15 mouse cellular contexts compared by ENCODE assay signal in the genomic region with DNA sequence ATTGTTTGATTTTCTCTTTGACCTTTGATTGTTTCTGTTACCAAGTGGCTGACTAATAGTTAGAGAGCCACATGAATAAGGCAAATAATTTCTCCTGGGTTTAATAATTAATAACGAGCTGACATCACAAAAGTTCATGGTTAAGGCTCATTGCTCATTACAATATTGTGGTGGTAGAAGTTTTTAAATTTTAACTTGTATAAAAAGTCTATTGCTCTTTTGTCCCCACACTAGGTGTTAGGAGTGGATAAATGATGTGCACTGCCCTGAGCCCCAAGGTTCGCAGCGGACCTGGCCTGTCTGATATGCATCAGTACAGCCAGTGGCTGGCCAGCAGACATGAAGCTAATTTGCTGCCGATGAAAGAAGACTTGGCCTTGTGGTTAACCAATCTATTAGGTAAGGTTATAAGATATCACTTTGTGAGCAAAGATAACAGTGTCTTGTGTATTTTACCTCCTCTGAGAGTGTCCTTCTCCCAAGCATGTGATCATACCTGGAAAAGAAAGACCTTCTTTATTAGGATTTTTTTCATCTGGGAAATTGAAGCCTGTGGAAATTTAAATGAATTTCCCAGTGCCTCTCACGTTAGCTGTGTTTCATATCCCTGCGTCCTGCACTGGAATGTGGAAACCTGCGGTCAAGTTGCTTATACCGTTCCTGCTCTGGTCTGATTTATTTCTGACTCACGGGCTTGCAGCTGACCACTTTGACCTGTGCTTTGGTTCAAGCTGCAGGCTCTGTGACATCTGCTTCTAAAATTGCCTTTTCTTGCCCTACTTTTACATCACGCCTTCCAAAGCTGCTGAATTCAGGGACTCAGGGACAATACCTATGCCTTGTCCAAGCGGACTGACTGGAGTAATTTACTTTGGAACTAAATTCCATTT. TPM values are rescaled to one million over a fixed set of nuclear protein-coding genes. Genes with fewer than 3 reads are reported as not detected.
DNase-seq lines count a peak whose midpoint lies in the region; ATAC-seq and TF ChIP-seq lines count a peak whose summit lies in the region.
"Had no signal": no experiment of that assay in that cellular context is flagged by ENCODE, and none has a peak within 500 bp of the region (broad histone marks: within the 10 kb centered on the region; RNA-seq: fewer than 3 reads in every experiment).

No protein-coding gene starts in this region.

- peak overlapping the region; percentile 62 for H3K27ac ChIP-seq in embryonic fibroblast, embryonic 13.5 days (ENCODE audit: insufficient read depth, low read length)
- no peak overlapping the region for H3K27ac ChIP-seq in kidney, embryonic 14.5 days (ENCODE audit: low read depth, low read length)
- H3K27ac ChIP-seq in limb, embryonic 13.5 days = peak overlapping the region; percentile 72; the same call in 1 of the 2 replicates
- H3K27ac ChIP-seq: forebrain, embryonic 12.5 days; hindbrain, embryonic 10.5 days; liver, embryonic 15.5 days had no signal

- H3K9me3 ChIP-seq in kidney, embryonic 14.5 days (ENCODE audit: control insufficient read depth, low read length) = no peaks in the 10 kb centered on the region
- no peaks in the 10 kb centered on the region for H3K9me3 ChIP-seq in limb, embryonic 13.5 days
- H3K9me3 ChIP-seq: forebrain, embryonic 12.5 days; hindbrain, embryonic 10.5 days; liver, embryonic 15.5 days; megakaryocyte, embryonic 14.5 days had no signal

- H3K27me3 ChIP-seq in kidney, embryonic 14.5 days (ENCODE audit: control insufficient read depth, insufficient read depth, low read length) = no peaks in the 10 kb centered on the region
- H3K27me3 ChIP-seq in limb, embryonic 13.5 days = no peaks in the 10 kb centered on the region
- H3K27me3 ChIP-seq: forebrain, embryonic 12.5 days; liver, embryonic 15.5 days; megakaryocyte, embryonic 14.5 days had no signal

- no peak overlapping the region for H3K4me2 ChIP-seq in kidney, embryonic 14.5 days (replicated peaks; ENCODE audit: low read depth, low read length)
- peak overlapping the region; percentile 4; the same call in 1 of the 2 replicates for H3K4me2 ChIP-seq in limb, embryonic 13.5 days (replicated peaks)
- H3K4me2 ChIP-seq: forebrain, embryonic 12.5 days; heart, embryonic 11.5 days; liver, embryonic 15.5 days had no signal

- TF ChIP-seq CTCF in embryonic fibroblast, embryonic 13.5 days (IDR thresholded peaks at IDR 0.05; ENCODE audit: borderline replicate concordance, insufficient read depth, low read length) = no peak

- H3K36me3 ChIP-seq in kidney, embryonic 14.5 days (ENCODE audit: control insufficient read depth, insufficient read depth, low read length) = no peaks in the 10 kb centered on the region
- peaks cover 22% of the 10 kb centered on the region for H3K36me3 ChIP-seq in limb, embryonic 13.5 days
- H3K36me3 ChIP-seq: forebrain, embryonic 12.5 days; hindbrain, embryonic 10.5 days; liver, embryonic 15.5 days had no signal

- peaks cover 11% of the 10 kb centered on the region for H3K4me1 ChIP-seq in embryonic fibroblast, embryonic 13.5 days (ENCODE audit: control insufficient read depth, insufficient read depth, low read length)
- H3K4me1 ChIP-seq in kidney, embryonic 14.5 days (ENCODE audit: control insufficient read depth, insufficient read depth, low read length) = peaks cover 5% of the 10 kb centered on the region; the same call in 1 of the 2 replicates
- peaks cover 50% of the 10 kb centered on the region for H3K4me1 ChIP-seq in limb, embryonic 13.5 days
- H3K4me1 ChIP-seq: forebrain, embryonic 12.5 days; hindbrain, embryonic 10.5 days; liver, embryonic 15.5 days had no signal

- H3K9ac ChIP-seq in kidney, embryonic 14.5 days (ENCODE audit: low read depth, low read length) = no peak overlapping the region
- H3K9ac ChIP-seq in limb, embryonic 13.5 days = no peak overlapping the region
- H3K9ac ChIP-seq: forebrain, embryonic 12.5 days; liver, embryonic 15.5 days had no signal

- 0 out of 2 replicates have a peak, but pooled peaks have one; percentile 54 for ATAC-seq in kidney, embryonic 14.5 days (ENCODE audit: low FRiP score, low TSS enrichment)
- peak; percentile 51; the same call in 1 of the 2 replicates for ATAC-seq in limb, embryonic 13.5 days (ENCODE audit: low FRiP score, low read depth)

- TF ChIP-seq POLR2A in embryonic fibroblast, embryonic 13.5 days (IDR thresholded peaks at IDR 0.05; ENCODE audit: low read depth, low read length) = no peak

- DNase-seq in CD4-positive helper T cell, adult 2 months (ENCODE audit: low read depth, low spot score) = peak; percentile 3
- DNase-seq in Muller cell, postnatal 12 days (ENCODE audit: inconsistent ontology term) = no peak
- DNase-seq in thymus, postnatal 0 days (ENCODE audit: low spot score) = no peak
- DNase-seq in lung, postnatal 25 days (ENCODE audit: low spot score) = no peak
- DNase-seq: adrenal gland, postnatal 25 days; gastrocnemius, postnatal 10 days; thymus, adult 18-20 months had no signal

- no peak overlapping the region for H3K4me3 ChIP-seq in embryonic fibroblast, embryonic 13.5 days (ENCODE audit: insufficient read depth, low read length)
- no peak overlapping the region for H3K4me3 ChIP-seq in kidney, embryonic 14.5 days (ENCODE audit: low read length)
- no peak overlapping the region for H3K4me3 ChIP-seq in limb, embryonic 13.5 days
- H3K4me3 ChIP-seq: forebrain, embryonic 12.5 days; hindbrain, embryonic 10.5 days; liver, embryonic 15.5 days; megakaryocyte, embryonic 14.5 days had no signal

- WGBS in kidney, embryonic 14.5 days = 37% methylated on average over 11 of the region's 11 CpGs
- WGBS in limb, embryonic 13.5 days = 48% methylated on average over 11 of the region's 11 CpGs

RNA-seq across cellular contexts. Expression of a gene that starts 25.9 kb away (rescaled TPM):
- 11.5 and 15.9 TPM in 2 replicates for polyA plus RNA-seq in embryonic fibroblast, embryonic 13.5 days (2011; ENCODE audit: insufficient read length, low read depth, missing spikeins)
- polyA plus RNA-seq in kidney, embryonic 14.5 days (2014; fragmentation: Nextera tagmentation; extraction: Ambion mirVana) = 17.6 and 18.2 TPM in 2 replicates
- 13.5 and 15.0 TPM in 2 replicates for polyA plus RNA-seq in limb, embryonic 13.5 days (2015; fragmentation: Nextera tagmentation; extraction: Ambion mirVana)
- polyA plus RNA-seq in thymus, postnatal 0 days (2015; fragmentation: Nextera tagmentation; extraction: Ambion mirVana) = 9.8 and 9.9 TPM in 2 replicates

RNA-seq across cellular contexts. Expression of a gene that starts 26.1 kb away (rescaled TPM):
- 63.1 and 139 TPM in 2 replicates for polyA plus RNA-seq in embryonic fibroblast, embryonic 13.5 days (2011; ENCODE audit: insufficient read length, low read depth, missing spikeins)
- polyA plus RNA-seq in kidney, embryonic 14.5 days (2014; fragmentation: Nextera tagmentation; extraction: Ambion mirVana) = 65.1 and 77.5 TPM in 2 replicates
- 319 and 338 TPM in 2 replicates for polyA plus RNA-seq in limb, embryonic 13.5 days (2015; fragmentation: Nextera tagmentation; extraction: Ambion mirVana)
- polyA plus RNA-seq in thymus, postnatal 0 days (2015; fragmentation: Nextera tagmentation; extraction: Ambion mirVana) = 9.9 and 10.5 TPM in 2 replicates
